Mouse (Mus musculus) ES-Bruce4 (cell line): ENCODE results near the gene Myo1e.

Source experiments
- CTCF ChIP-seq: IDR thresholded peaks from one replicate; pipeline ENCODE4 v1.8.1; 2011; ENCODE audit warnings: low read depth, low read length
- EP300 ChIP-seq: IDR thresholded peaks from 2 replicates; pipeline ENCODE4 v1.6.1; 2011; ENCODE audit warnings: low read depth, low read length; ENCODE audit not compliant: insufficient read depth
- POLR2A ChIP-seq: IDR thresholded peaks from one replicate; pipeline ENCODE4 v1.8.1; 2011; ENCODE audit warnings: low read length; ENCODE audit not compliant: insufficient read depth

DNA sequence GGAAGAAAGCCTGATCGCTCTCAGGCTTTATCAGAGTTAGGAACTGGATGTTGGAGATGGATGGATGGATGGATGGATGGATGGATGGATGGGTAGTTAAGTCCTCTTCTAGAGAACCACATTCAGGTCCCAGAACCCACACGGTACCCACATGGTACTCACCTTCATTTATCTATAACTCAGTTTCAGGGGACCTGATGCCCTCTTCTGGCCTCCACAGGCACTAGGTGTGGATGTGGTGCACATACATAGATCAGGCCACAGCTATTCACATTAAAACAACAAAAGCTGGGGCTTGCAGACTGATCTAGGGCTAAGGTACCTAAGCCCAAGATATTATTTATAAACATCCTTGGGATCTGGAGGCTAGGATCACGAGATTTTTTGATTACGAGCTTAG, 117.2 kb downstream of the Myo1e start:
- TF ChIP-seq EP300, result no peak
- no peak for TF ChIP-seq CTCF
- TF ChIP-seq POLR2A, result no peak
